Mouse (Mus musculus) kidney, embryonic 14.5 days (tissue): ENCODE results near the gene Slc37a3. TPM values are rescaled to one million over a fixed set of nuclear protein-coding genes. Genes with fewer than 3 reads are reported as not detected.

Experiments used
- polyA plus RNA-seq: library from polyadenylated mRNA; unstranded; fragments of >200 nt; fragmentation: Nextera tagmentation; extraction: Ambion mirVana; gene quantifications from 2 replicates; pipeline ENCODE4 v1.2.1, GENCODE M21; 2014

Gene Slc37a3
- polyA plus RNA-seq, 1 experiment from 2014 or later = 52.7 TPM

Other genes with a start within 250 kb of the Slc37a3 start
- 5.2 and 7.9 TPM in 2 replicates for gene Kdm7a, start 170.9 kb downstream of the Slc37a3 start, polyA plus RNA-seq
- gene Rab19, start 3.5 kb upstream of the Slc37a3 start, polyA plus RNA-seq = 1.7 and 3.6 TPM in 2 replicates
- gene Mkrn1, start 42.8 kb upstream of the Slc37a3 start, polyA plus RNA-seq = 45.5 and 65.2 TPM in 2 replicates
- 23.3 and 31.8 TPM in 2 replicates for gene Dennd2a, start 180.2 kb upstream of the Slc37a3 start, polyA plus RNA-seq
- gene Adck2, start 196.2 kb upstream of the Slc37a3 start, polyA plus RNA-seq = 13.8 and 24.4 TPM in 2 replicates
- 2.1 TPM in 1 of 2 replicates, not detected in the other for gene Gm42420, start 208.1 kb upstream of the Slc37a3 start, polyA plus RNA-seq
- 304 and 445 TPM in 2 replicates for gene Ndufb2, start 214.9 kb upstream of the Slc37a3 start, polyA plus RNA-seq